Mouse (Mus musculus) forebrain, embryonic 11.5 days (tissue): ENCODE results near the gene Adamts2. TPM values are rescaled to one million over a fixed set of nuclear protein-coding genes. Genes with fewer than 3 reads are reported as not detected.

Source experiments
- ATAC-seq: fragments of 200-750 bp; cut with Nextera tagmentation; replicated peaks from 2 replicates; pipeline ENCODE4 v1.8.0; 2017; ENCODE audit warnings: moderate TSS enrichment; ENCODE audit not compliant: low FRiP score
- DNase-seq: peaks from one replicate; pipeline ENCODE4 v3.0.0-alpha.2; 2017; ENCODE audit warnings: low spot score
- H3K27ac ChIP-seq: fragments of 300-500 bp; sonication (generic); 2 replicates; pipeline ENCODE4 v1.5.1; 2014; ENCODE audit warnings: low read depth, low read length
- H3K27me3 ChIP-seq: fragments of 300-500 bp; sonication (generic); 2 replicates; pipeline ENCODE4 v1.6.1; 2014; ENCODE audit warnings: mild to moderate bottlenecking, low read length, mixed read lengths; ENCODE audit not compliant: control insufficient read depth, insufficient read depth
- H3K36me3 ChIP-seq: fragments of 300-500 bp; sonication (generic); 2 replicates; pipeline ENCODE4 v1.6.1; 2014; ENCODE audit warnings: mild to moderate bottlenecking, low read length, moderate library complexity, mixed read lengths; ENCODE audit not compliant: control insufficient read depth, insufficient read depth
- H3K4me1 ChIP-seq: fragments of 300-500 bp; sonication (generic); replicated peaks from 2 replicates; pipeline ENCODE4 v1.6.1; 2014; ENCODE audit warnings: low read length, mixed read lengths; ENCODE audit not compliant: control insufficient read depth, insufficient read depth
- H3K4me2 ChIP-seq: fragments of 300-500 bp; sonication (generic); 2 replicates; pipeline ENCODE4 v1.6.1; 2014; ENCODE audit warnings: low read depth, mild to moderate bottlenecking, low read length, moderate library complexity, mixed read lengths; ENCODE audit not compliant: severe bottlenecking
- H3K4me3 ChIP-seq: fragments of 300-500 bp; sonication (generic); 2 replicates; pipeline ENCODE4 v1.5.1; 2014; ENCODE audit warnings: low read depth, low read length
- H3K9ac ChIP-seq: fragments of 300-500 bp; sonication (generic); 2 replicates; pipeline ENCODE4 v1.6.1; 2014; ENCODE audit warnings: low read length
- H3K9me3 ChIP-seq: fragments of 300-500 bp; sonication (generic); 2 replicates; pipeline ENCODE4 v1.6.1; 2016; ENCODE audit warnings: low read length, mixed read lengths; ENCODE audit not compliant: control insufficient read depth
- WGBS: fragments of 180-500 bp; shearing (Covaris S2); extraction: QIAGEN DNeasy Blood & Tissue Kit; methylation state at CpG from one replicate; pipeline ENCODE4 v1.1.7; 2014; 5-methylcytosine and 5-hydroxymethylcytosine counted together
- polyA plus RNA-seq: library from polyadenylated mRNA; unstranded; fragments of >200 nt; fragmentation: Nextera tagmentation; extraction: Ambion mirVana; gene quantifications from 2 replicates; pipeline ENCODE4 v1.2.1, GENCODE M21; 2014

The Adamts2 gene
- polyA plus RNA-seq, 1 experiment from 2014 or later, result 1.0 TPM

DNA sequence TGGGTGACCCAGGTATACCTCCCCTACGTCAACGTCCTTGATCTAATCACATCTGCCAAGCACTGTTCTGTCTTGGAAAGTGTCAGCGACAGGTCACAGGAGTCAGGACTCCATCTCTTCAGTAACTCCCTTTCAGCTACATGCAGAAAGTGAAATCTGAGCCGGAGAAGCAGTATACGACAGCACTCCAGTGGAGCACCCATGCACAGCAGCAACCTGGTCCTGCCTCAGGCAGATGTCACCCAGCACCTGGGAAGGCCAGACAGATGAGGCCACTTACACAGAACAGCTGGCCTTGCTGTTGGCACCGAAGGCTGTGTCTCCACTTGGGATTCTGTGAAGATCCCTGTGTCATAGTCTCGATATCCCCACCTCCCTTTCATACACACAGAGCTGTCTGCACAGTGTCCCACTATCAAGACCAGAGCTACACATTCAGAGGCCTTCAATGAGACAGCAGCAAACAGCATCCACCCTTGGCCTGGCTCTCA lies 70.0 kb downstream of the Adamts2 start:
- H3K4me2 ChIP-seq, result no peak overlapping the region
- H3K36me3 ChIP-seq, result no peaks in the 10 kb centered on the region
- H3K27me3 ChIP-seq, result no peaks in the 10 kb centered on the region
- 86% methylated on average over 7 of the region's 7 CpGs for WGBS
- H3K27ac ChIP-seq, result no peak overlapping the region
- no peaks in the 10 kb centered on the region for H3K4me1 ChIP-seq
- DNase-seq (peak; percentile 48), ATAC-seq (no peak)
- H3K4me3 ChIP-seq, result no peak overlapping the region
- H3K9ac ChIP-seq, result no peak overlapping the region
- no peaks in the 10 kb centered on the region for H3K9me3 ChIP-seq

DNA sequence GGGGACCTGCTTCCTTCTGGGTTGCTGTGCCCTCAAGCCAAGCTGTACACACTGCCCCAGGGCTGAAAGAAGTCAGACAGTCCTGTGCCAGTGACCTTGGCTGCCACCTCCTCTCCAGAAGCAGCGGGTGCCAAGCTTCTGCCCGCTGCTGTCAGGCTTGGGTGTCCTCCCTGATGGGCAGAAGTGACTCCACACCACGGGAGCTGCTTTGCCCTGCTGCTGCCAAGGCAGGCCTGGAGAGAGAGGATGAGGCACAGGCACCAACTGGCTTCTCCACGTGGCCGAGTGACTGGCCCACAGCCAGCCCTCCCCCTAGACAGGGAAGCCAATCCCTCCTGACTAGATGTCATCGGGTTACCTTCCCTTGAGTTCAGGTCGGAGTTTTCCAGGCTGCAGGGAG lies 71.0 kb downstream of the Adamts2 start:
- Histone ChIP-seq H3K4me1 (no peaks in the 10 kb centered on the region), H3K9ac (no peak overlapping the region), H3K27me3 (no peaks in the 10 kb centered on the region), H3K27ac (no peak overlapping the region), H3K4me3 (no peak overlapping the region), H3K4me2 (no peak overlapping the region), H3K36me3 (no peaks in the 10 kb centered on the region), H3K9me3 (no peaks in the 10 kb centered on the region)
- DNase-seq (peak; percentile 34), ATAC-seq (no peak)
- 60% methylated on average over 7 of the region's 7 CpGs for WGBS

DNA sequence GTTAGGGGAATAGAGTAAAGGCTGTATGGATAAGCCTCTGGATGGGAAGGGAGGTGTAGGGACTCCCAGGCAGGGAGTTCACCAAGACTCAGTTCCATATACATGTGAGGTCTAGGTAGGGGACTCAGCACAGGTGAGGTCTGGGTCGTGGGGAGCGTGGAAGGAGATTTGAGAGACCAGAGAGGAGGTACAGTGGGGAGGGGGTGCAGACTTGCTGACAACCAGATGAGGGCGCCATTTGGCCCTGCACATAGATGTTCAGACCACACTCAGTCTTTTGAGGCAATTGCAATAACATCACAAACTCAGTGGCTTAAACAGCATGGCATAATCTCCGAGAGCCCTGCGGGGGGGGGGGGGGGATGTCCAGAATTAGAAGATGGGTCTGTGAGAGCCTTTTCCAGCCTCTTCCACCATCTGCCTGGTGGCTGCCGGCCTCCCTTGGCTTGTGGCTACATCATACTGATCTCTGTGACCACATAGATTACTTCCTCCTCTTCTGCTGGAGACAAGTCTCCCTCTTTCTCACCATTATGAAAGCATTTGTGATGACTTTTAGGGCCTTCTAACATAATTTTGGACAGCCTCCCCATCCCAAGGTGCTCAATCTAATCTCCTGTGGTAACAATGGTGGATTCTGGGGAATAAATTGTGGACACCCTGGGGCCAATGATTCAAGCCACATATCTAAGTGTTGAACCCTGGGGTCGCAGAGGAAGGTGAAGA lies 71.8 kb downstream of the Adamts2 start:
- no peak overlapping the region for H3K4me3 ChIP-seq
- H3K9ac ChIP-seq, result no peak overlapping the region; the same call in 1 of the 2 replicates
- no peaks in the 10 kb centered on the region for H3K4me1 ChIP-seq
- H3K36me3 ChIP-seq, result no peaks in the 10 kb centered on the region
- H3K27me3 ChIP-seq, result no peaks in the 10 kb centered on the region
- 79% methylated on average over 7 of the region's 7 CpGs for WGBS
- DNase-seq (peak; percentile 42), ATAC-seq (no peak)
- no peaks in the 10 kb centered on the region for H3K9me3 ChIP-seq
- H3K27ac ChIP-seq, result no peak overlapping the region
- no peak overlapping the region for H3K4me2 ChIP-seq

DNA sequence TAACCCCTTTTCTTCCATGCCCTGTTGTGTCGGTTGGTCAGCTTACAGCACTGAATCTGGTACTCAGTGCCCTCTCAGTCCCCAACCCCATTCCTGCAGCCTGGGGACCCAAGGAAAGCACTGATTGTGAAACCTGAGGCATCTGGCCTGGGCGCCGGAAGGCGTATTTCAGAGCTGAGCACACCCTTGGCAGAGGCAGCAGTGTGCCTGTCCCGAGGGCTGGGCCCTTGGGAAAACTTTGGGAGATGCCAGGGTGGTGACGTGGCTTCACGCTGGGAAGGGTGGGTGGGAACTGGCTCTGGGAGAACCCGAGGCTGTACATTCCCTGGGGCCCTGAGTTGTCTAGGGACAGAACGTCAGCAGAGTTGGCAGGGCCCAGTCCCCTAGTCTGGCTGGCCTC lies 72.5 kb downstream of the Adamts2 start:
- H3K4me3 ChIP-seq, result no peak overlapping the region
- WGBS, result 83% methylated on average over 9 of the region's 9 CpGs
- no peaks in the 10 kb centered on the region for H3K4me1 ChIP-seq
- H3K4me2 ChIP-seq, result no peak overlapping the region
- no peak overlapping the region for H3K27ac ChIP-seq
- no peak overlapping the region for H3K9ac ChIP-seq
- no peaks in the 10 kb centered on the region for H3K27me3 ChIP-seq
- H3K9me3 ChIP-seq, result no peaks in the 10 kb centered on the region
- H3K36me3 ChIP-seq, result no peaks in the 10 kb centered on the region
- DNase-seq (peak; percentile 44), ATAC-seq (no peak)

DNA sequence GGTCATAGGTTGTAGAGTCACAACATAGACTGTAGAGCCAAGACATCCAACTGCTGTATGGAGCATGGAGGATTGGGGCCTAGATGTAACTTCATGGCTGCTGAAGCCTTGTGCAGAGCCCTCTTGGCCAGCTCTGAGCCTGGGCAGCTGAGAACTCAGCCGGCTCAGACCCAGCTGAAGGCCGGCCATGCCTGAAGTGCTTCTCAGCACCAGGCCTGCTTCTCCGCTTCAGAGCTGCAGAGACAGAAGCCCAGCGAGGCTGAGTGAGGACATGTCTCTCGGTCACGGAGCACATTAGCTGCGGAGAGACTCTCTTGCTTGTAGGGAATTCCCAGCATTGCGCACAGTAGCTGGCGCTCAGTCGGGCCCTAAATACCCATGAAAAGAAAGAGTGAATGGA lies 76.8 kb downstream of the Adamts2 start:
- DNase-seq (peak; percentile 30), ATAC-seq (no peak)
- H3K9ac ChIP-seq, result no peak overlapping the region
- no peaks in the 10 kb centered on the region for H3K9me3 ChIP-seq
- no peaks in the 10 kb centered on the region for H3K27me3 ChIP-seq
- H3K4me2 ChIP-seq, result no peak overlapping the region
- H3K27ac ChIP-seq, result no peak overlapping the region
- no peaks in the 10 kb centered on the region for H3K4me1 ChIP-seq
- no peak overlapping the region for H3K4me3 ChIP-seq
- 91% methylated on average over 10 of the region's 10 CpGs for WGBS
- H3K36me3 ChIP-seq, result no peaks in the 10 kb centered on the region

DNA sequence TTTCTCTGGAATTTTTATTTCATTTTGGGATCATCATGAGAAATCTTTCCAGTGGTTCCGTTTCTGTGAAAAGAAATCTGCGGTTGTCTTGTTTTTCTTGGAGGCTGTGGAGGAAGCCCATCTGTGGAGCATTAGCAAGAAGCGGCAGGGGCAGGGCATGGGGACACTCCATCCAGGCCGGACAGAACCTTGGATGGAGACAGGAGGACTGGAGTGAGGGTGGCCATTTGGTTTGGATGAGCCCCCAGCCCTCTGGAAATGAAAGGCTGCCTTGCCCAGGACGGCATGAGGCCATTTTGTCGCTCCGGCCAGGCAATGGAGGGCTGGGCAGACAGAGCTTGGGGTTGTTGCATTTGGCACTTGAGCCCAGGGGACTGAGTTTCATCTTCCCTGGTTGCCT lies 80.1 kb downstream of the Adamts2 start:
- no peak overlapping the region for H3K4me2 ChIP-seq
- 82% methylated on average over 7 of the region's 7 CpGs for WGBS
- DNase-seq (peak; percentile 11), ATAC-seq (no peak)
- H3K9me3 ChIP-seq, result no peaks in the 10 kb centered on the region
- H3K36me3 ChIP-seq, result no peaks in the 10 kb centered on the region
- no peak overlapping the region for H3K9ac ChIP-seq
- H3K4me3 ChIP-seq, result no peak overlapping the region
- H3K27me3 ChIP-seq, result no peaks in the 10 kb centered on the region
- H3K4me1 ChIP-seq, result no peaks in the 10 kb centered on the region
- no peak overlapping the region for H3K27ac ChIP-seq

DNA sequence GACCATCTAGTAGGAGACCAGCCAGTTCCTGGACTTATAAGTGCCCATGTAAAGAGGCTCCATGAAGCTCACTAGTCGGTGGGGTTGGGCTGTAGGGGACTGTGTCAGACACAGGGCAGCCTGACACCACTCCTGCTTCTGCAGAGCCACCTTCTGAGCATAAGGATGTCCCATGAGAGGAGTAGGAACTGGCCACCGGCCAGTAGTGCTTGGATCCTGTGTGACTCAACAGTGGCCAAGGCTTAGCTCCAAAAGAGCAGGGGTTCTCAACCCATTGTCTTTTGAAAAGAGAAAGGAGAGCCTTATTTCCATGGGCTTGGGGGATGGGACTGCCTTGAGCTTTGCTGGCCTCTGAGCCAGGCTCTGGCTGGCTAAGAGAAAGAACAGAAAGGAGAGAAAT lies 81.9 kb downstream of the Adamts2 start:
- no peak overlapping the region for H3K4me3 ChIP-seq
- ATAC-seq, result no peak
- no peak for DNase-seq
- H3K27me3 ChIP-seq, result no peaks in the 10 kb centered on the region
- no peak overlapping the region for H3K4me2 ChIP-seq
- 67% methylated on average over 2 of the region's 2 CpGs for WGBS
- H3K9ac ChIP-seq, result no peak overlapping the region
- no peak overlapping the region for H3K27ac ChIP-seq
- H3K9me3 ChIP-seq, result no peaks in the 10 kb centered on the region
- no peaks in the 10 kb centered on the region for H3K4me1 ChIP-seq
- H3K36me3 ChIP-seq, result no peaks in the 10 kb centered on the region

DNA sequence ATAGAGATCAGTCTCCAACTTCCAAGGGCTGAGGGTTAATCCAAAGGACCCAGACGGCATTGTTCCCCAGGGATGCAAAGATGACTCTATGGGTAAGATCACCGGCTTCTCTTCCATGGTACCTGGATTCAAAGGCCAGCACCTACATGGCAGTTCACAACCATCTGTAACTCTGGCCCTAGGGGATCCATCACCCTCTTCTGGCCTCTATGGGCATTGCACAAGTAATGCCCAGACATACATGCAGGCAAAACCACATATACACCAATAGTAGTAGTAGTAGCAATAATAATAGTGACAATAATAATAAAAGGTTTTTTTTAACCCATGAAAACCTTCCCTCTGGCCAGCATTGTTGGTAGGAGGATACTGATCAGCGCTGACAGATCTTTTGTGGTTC lies 86.7 kb downstream of the Adamts2 start:
- H3K27me3 ChIP-seq, result no peaks in the 10 kb centered on the region
- H3K9ac ChIP-seq, result no peak overlapping the region
- no peaks in the 10 kb centered on the region for H3K4me1 ChIP-seq
- no peaks in the 10 kb centered on the region for H3K9me3 ChIP-seq
- WGBS, result 82% methylated on average over 3 of the region's 3 CpGs
- no peak for ATAC-seq
- H3K4me3 ChIP-seq, result no peak overlapping the region
- H3K4me2 ChIP-seq, result no peak overlapping the region
- H3K27ac ChIP-seq, result no peak overlapping the region
- no peaks in the 10 kb centered on the region for H3K36me3 ChIP-seq
- peak; percentile 18 for DNase-seq

DNA sequence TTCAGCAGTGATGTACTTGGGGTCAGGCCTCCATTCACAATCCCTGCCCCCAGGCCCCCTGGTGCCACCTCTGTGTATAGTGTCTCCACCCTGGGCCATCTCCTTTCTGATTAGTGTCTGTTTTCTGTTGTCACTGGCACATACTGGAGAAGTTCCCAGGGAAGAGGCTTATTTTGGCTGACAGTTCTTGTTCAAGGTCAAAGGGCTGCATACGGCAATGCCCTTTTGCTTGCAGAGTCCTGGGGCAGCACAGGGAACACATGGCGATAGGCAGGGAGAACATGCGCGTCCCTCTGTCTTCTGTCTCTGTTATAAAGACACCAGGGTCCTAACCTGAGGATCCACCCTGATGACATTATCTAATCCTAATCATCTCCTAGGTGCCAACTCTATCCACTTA lies 87.8 kb downstream of the Adamts2 start:
- no peak overlapping the region for H3K4me2 ChIP-seq
- no peak for DNase-seq
- H3K27ac ChIP-seq, result no peak overlapping the region
- H3K4me3 ChIP-seq, result no peak overlapping the region
- no peaks in the 10 kb centered on the region for H3K27me3 ChIP-seq
- H3K4me1 ChIP-seq, result no peaks in the 10 kb centered on the region
- no peaks in the 10 kb centered on the region for H3K9me3 ChIP-seq
- 90% methylated on average over 4 of the region's 4 CpGs for WGBS
- no peak overlapping the region for H3K9ac ChIP-seq
- no peak for ATAC-seq
- H3K36me3 ChIP-seq, result no peaks in the 10 kb centered on the region
